Mouse (Mus musculus): ENCODE measurements around the gene Dnase1l3. TPM values are rescaled to one million over a fixed set of nuclear protein-coding genes. Genes with fewer than 3 reads are reported as not detected.

The Dnase1l3 gene
- polyA plus RNA-seq, 1 experiment from 2014 or later, result 0.03 TPM

GRCm38 (mm10) chr14:7943801-7944135 is 50.6 kb downstream of the Dnase1l3 start:
- H3K4me3 ChIP-seq (replicated peaks), result no peak overlapping the region
- no peak overlapping the region for H3K27ac ChIP-seq
- H3K9ac ChIP-seq (replicated peaks), result no peak overlapping the region
- no peak overlapping the region for H3K4me2 ChIP-seq (replicated peaks)
- no peaks in the 10 kb centered on the region for H3K4me1 ChIP-seq (replicated peaks)
- H3K36me3 ChIP-seq, result peaks cover 71% of the 10 kb centered on the region
- no peaks in the 10 kb centered on the region for H3K27me3 ChIP-seq
- no peak for ATAC-seq
- WGBS, result 91% methylated on average over 3 of the region's 3 CpGs
- H3K9me3 ChIP-seq, result no peaks in the 10 kb centered on the region

- H3K27ac ChIP-seq, result no peak overlapping the region
- 84% methylated on average over 7 of the region's 7 CpGs for WGBS
These were observed 51.1 kb downstream of the Dnase1l3 start for GRCm38 (mm10) chr14:7943101-7943800.

GRCm38 (mm10) chr14:7941413-7941812 is 53.0 kb downstream of the Dnase1l3 start:
- no peak overlapping the region for H3K4me2 ChIP-seq (replicated peaks)
- no peaks in the 10 kb centered on the region for H3K27me3 ChIP-seq
- no peak overlapping the region for H3K9ac ChIP-seq (replicated peaks)
- peaks cover 8% of the 10 kb centered on the region; the same call in 1 of the 2 replicates for H3K4me1 ChIP-seq (replicated peaks)
- WGBS, result 84% methylated on average over 5 of the region's 5 CpGs
- peaks cover 63% of the 10 kb centered on the region for H3K36me3 ChIP-seq
- ATAC-seq, result no peak
- no peaks in the 10 kb centered on the region for H3K9me3 ChIP-seq
- H3K27ac ChIP-seq, result no peak overlapping the region
- H3K4me3 ChIP-seq (replicated peaks), result no peak overlapping the region

More at GRCm38 (mm10) chr14:7943101-7943800, 51.1 kb downstream of the Dnase1l3 start:
- ATAC-seq, result peak; percentile 21; the same call in 1 of the 2 replicates
- Histone ChIP-seq H3K4me1 (replicated peaks) (no peaks in the 10 kb centered on the region), H3K9ac (replicated peaks) (no peak overlapping the region), H3K27me3 (no peaks in the 10 kb centered on the region), H3K9me3 (no peaks in the 10 kb centered on the region), H3K36me3 (peaks cover 67% of the 10 kb centered on the region), H3K4me3 (replicated peaks) (no peak overlapping the region), H3K4me2 (replicated peaks) (no peak overlapping the region)

- Histone ChIP-seq H3K4me2 (replicated peaks) (no peak overlapping the region), H3K27ac (no peak overlapping the region), H3K27me3 (no peaks in the 10 kb centered on the region), H3K36me3 (peaks cover 60% of the 10 kb centered on the region), H3K9me3 (no peaks in the 10 kb centered on the region), H3K9ac (replicated peaks) (no peak overlapping the region), H3K4me3 (replicated peaks) (no peak overlapping the region), H3K4me1 (replicated peaks) (peaks cover 8% of the 10 kb centered on the region; the same call in 1 of the 2 replicates)
- ATAC-seq, result no peak
- 95% methylated on average over 19 of the region's 19 CpGs for WGBS
These were observed 55.3 kb downstream of the Dnase1l3 start for GRCm38 (mm10) chr14:7938809-7939784.

GRCm38 (mm10) chr14:7937052-7937630 is 57.2 kb downstream of the Dnase1l3 start:
- WGBS, result 16% methylated on average over 17 of the region's 17 CpGs
- Histone ChIP-seq H3K4me1 (replicated peaks) (peaks cover 8% of the 10 kb centered on the region; the same call in 1 of the 2 replicates), H3K27me3 (no peaks in the 10 kb centered on the region), H3K9me3 (no peaks in the 10 kb centered on the region), H3K36me3 (peaks cover 62% of the 10 kb centered on the region), H3K4me3 (replicated peaks) (no peak overlapping the region), H3K4me2 (replicated peaks) (peak overlapping the region; percentile 28), H3K27ac (no peak overlapping the region), H3K9ac (replicated peaks) (no peak overlapping the region)
- ATAC-seq, result peak; percentile 71

- WGBS, result 94% methylated on average over 7 of the region's 7 CpGs
- Histone ChIP-seq H3K4me3 (replicated peaks) (no peak overlapping the region), H3K4me1 (replicated peaks) (peaks cover 8% of the 10 kb centered on the region; the same call in 1 of the 2 replicates), H3K27ac (no peak overlapping the region), H3K36me3 (peaks cover 71% of the 10 kb centered on the region), H3K27me3 (no peaks in the 10 kb centered on the region), H3K4me2 (replicated peaks) (no peak overlapping the region), H3K9ac (replicated peaks) (no peak overlapping the region), H3K9me3 (no peaks in the 10 kb centered on the region)
- no peak for ATAC-seq
These were observed 60.2 kb downstream of the Dnase1l3 start for GRCm38 (mm10) chr14:7934166-7934565.

GRCm38 (mm10) chr14:7932151-7932550 is 62.2 kb downstream of the Dnase1l3 start:
- Histone ChIP-seq H3K4me1 (replicated peaks) (peaks cover 4% of the 10 kb centered on the region; the same call in 1 of the 2 replicates), H3K27ac (no peak overlapping the region), H3K9ac (replicated peaks) (no peak overlapping the region), H3K27me3 (no peaks in the 10 kb centered on the region), H3K4me2 (replicated peaks) (no peak overlapping the region), H3K9me3 (no peaks in the 10 kb centered on the region), H3K36me3 (peaks cover 80% of the 10 kb centered on the region), H3K4me3 (replicated peaks) (no peak overlapping the region)
- WGBS, result 97% methylated on average over 4 of the region's 4 CpGs
- ATAC-seq, result no peak

- no peaks in the 10 kb centered on the region for H3K9me3 ChIP-seq
- no peaks in the 10 kb centered on the region for H3K27me3 ChIP-seq
- no peak overlapping the region for H3K27ac ChIP-seq
- H3K4me3 ChIP-seq (replicated peaks), result no peak overlapping the region
- ATAC-seq, result no peak
- WGBS, result 92% methylated on average over 7 of the region's 7 CpGs
- no peaks in the 10 kb centered on the region for H3K4me1 ChIP-seq (replicated peaks)
- H3K4me2 ChIP-seq (replicated peaks), result no peak overlapping the region
- H3K9ac ChIP-seq (replicated peaks), result no peak overlapping the region
- peaks cover 79% of the 10 kb centered on the region for H3K36me3 ChIP-seq
These were observed 65.3 kb downstream of the Dnase1l3 start for GRCm38 (mm10) chr14:7929029-7929428.

GRCm38 (mm10) chr14:7928362-7928761 is 66.0 kb downstream of the Dnase1l3 start:
- ATAC-seq, result no peak
- Histone ChIP-seq H3K9ac (replicated peaks) (no peak overlapping the region), H3K9me3 (no peaks in the 10 kb centered on the region), H3K27me3 (no peaks in the 10 kb centered on the region), H3K36me3 (peaks cover 79% of the 10 kb centered on the region), H3K27ac (no peak overlapping the region), H3K4me1 (replicated peaks) (no peaks in the 10 kb centered on the region), H3K4me3 (replicated peaks) (no peak overlapping the region), H3K4me2 (replicated peaks) (no peak overlapping the region)
- whole genome bisulfite sequencing, result 77% methylated on average over 1 of the region's 1 CpGs

- H3K4me1 ChIP-seq (replicated peaks), result no peaks in the 10 kb centered on the region
- H3K9ac ChIP-seq (replicated peaks), result no peak overlapping the region
- no peak overlapping the region for H3K4me3 ChIP-seq (replicated peaks)
- no peak for ATAC-seq
- H3K9me3 ChIP-seq, result no peaks in the 10 kb centered on the region
- peaks cover 68% of the 10 kb centered on the region for H3K36me3 ChIP-seq
- no peak overlapping the region for H3K27ac ChIP-seq
- no peaks in the 10 kb centered on the region for H3K27me3 ChIP-seq
- H3K4me2 ChIP-seq (replicated peaks), result no peak overlapping the region
These were observed 70.7 kb downstream of the Dnase1l3 start for GRCm38 (mm10) chr14:7923635-7924034.

- H3K36me3 ChIP-seq, result peaks cover 77% of the 10 kb centered on the region
- no peak overlapping the region for H3K4me2 ChIP-seq (replicated peaks)
- no peak overlapping the region for H3K9ac ChIP-seq (replicated peaks)
- no peak overlapping the region for H3K4me3 ChIP-seq (replicated peaks)
- H3K9me3 ChIP-seq, result no peaks in the 10 kb centered on the region
- no peak overlapping the region for H3K27ac ChIP-seq
- ATAC-seq, result no peak
- no peaks in the 10 kb centered on the region for H3K4me1 ChIP-seq (replicated peaks)
- WGBS, result 93% methylated on average over 5 of the region's 5 CpGs
- H3K27me3 ChIP-seq, result no peaks in the 10 kb centered on the region
These were observed 72.9 kb downstream of the Dnase1l3 start for GRCm38 (mm10) chr14:7921459-7921858.

GRCm38 (mm10) chr14:7919921-7920320 is 74.5 kb downstream of the Dnase1l3 start:
- H3K4me2 ChIP-seq (replicated peaks), result no peak overlapping the region
- no peak overlapping the region for H3K4me3 ChIP-seq (replicated peaks)
- H3K9me3 ChIP-seq, result no peaks in the 10 kb centered on the region
- no peaks in the 10 kb centered on the region for H3K27me3 ChIP-seq
- ATAC-seq, result no peak
- H3K27ac ChIP-seq, result no peak overlapping the region
- peaks cover 83% of the 10 kb centered on the region for H3K36me3 ChIP-seq
- H3K4me1 ChIP-seq (replicated peaks), result no peaks in the 10 kb centered on the region
- no peak overlapping the region for H3K9ac ChIP-seq (replicated peaks)
- WGBS, result 76% methylated on average over 4 of the region's 4 CpGs

All from midbrain, embryonic 13.5 days (tissue).